Mouse (Mus musculus) embryonic fibroblast, embryonic 13.5 days (primary cell): ENCODE data around the gene Castor1. TPM values are rescaled to one million over a fixed set of nuclear protein-coding genes. Genes with fewer than 3 reads are reported as not detected.

Experiments
- H3K27ac ChIP-seq: 2 replicates; pipeline ENCODE4 v1.5.1; 2012; ENCODE audit warnings: low read length, control low read depth, inconsistent platforms; ENCODE audit not compliant: insufficient read depth
- H3K4me1 ChIP-seq: 2 replicates; pipeline ENCODE4 v1.6.1; 2011; ENCODE audit warnings: low read length; ENCODE audit not compliant: control insufficient read depth, insufficient read depth
- H3K4me3 ChIP-seq: 2 replicates; pipeline ENCODE4 v1.5.1; 2011; ENCODE audit warnings: mild to moderate bottlenecking, control low read depth, low read length; ENCODE audit not compliant: insufficient read depth
- CTCF ChIP-seq: IDR thresholded peaks from 2 replicates; pipeline ENCODE4 v1.5.1; 2011; ENCODE audit warnings: mild to moderate bottlenecking, control low read depth, low read length, moderate library complexity, borderline replicate concordance; ENCODE audit not compliant: insufficient read depth
- POLR2A ChIP-seq: IDR thresholded peaks from 2 replicates; pipeline ENCODE4 v1.6.1; 2011; ENCODE audit warnings: low read depth, mild to moderate bottlenecking, control low read depth, low read length, moderate library complexity
- polyA plus RNA-seq: library from polyadenylated mRNA; stranded (reverse); fragments of >200 nt; gene quantifications from 2 replicates; pipeline ENCODE4 v1.2.4, GENCODE M21; 2011; ENCODE audit warnings: low read depth; ENCODE audit not compliant: missing spikeins, insufficient read length

Gene Castor1
- polyA plus RNA-seq, 1 experiment = 13.9 TPM

- no peak overlapping the region for H3K4me3 ChIP-seq
- H3K4me1 ChIP-seq = peaks cover 8% of the 10 kb centered on the region
- peak; percentile 56 for TF ChIP-seq POLR2A
- TF ChIP-seq CTCF = no peak
- peak overlapping the region; percentile 46 for H3K27ac ChIP-seq
Observed at GRCm38 (mm10) chr11:4270744-4271459, 52.9 kb downstream of the Castor1 start.

- H3K4me3 ChIP-seq = no peak overlapping the region
- peak overlapping the region; percentile 46 for H3K27ac ChIP-seq
- H3K4me1 ChIP-seq = peaks cover 8% of the 10 kb centered on the region
- no peak for TF ChIP-seq CTCF
- TF ChIP-seq POLR2A = 0 out of 2 replicates have a peak, but pooled peaks have one; percentile 1
Observed at GRCm38 (mm10) chr11:4271544-4271943, 53.5 kb downstream of the Castor1 start.

Other genes with a start within 250 kb of the Castor1 start
- gene 4930556J24Rik, start 241.4 kb upstream of the Castor1 start, polyA plus RNA-seq = not detected in 2 replicates
- gene Gal3st1, start 234.6 kb upstream of the Castor1 start, polyA plus RNA-seq = 0.73 and 0.86 TPM in 2 replicates
- not detected in 2 replicates for gene Sec14l4, start 186.8 kb upstream of the Castor1 start, polyA plus RNA-seq
- gene Sec14l3, start 153.4 kb upstream of the Castor1 start, polyA plus RNA-seq = not detected in 2 replicates
- 0.49 and 1.6 TPM in 2 replicates for gene Mtfp1, start 122.8 kb upstream of the Castor1 start, polyA plus RNA-seq
- gene Sec14l2, start 94.8 kb upstream of the Castor1 start, polyA plus RNA-seq = 1.8 and 2.5 TPM in 2 replicates
- gene Rnf215, start 83.0 kb upstream of the Castor1 start, polyA plus RNA-seq = 16.4 and 19.6 TPM in 2 replicates
- 9.2 and 9.4 TPM in 2 replicates for gene Ccdc157, start 57.9 kb upstream of the Castor1 start, polyA plus RNA-seq
- 42.5 and 46.8 TPM in 2 replicates for gene Sf3a1, start 57.9 kb upstream of the Castor1 start, polyA plus RNA-seq
- 18.3 and 20.7 TPM in 2 replicates for gene Tbc1d10a, start 31.4 kb upstream of the Castor1 start, polyA plus RNA-seq
- gene Osm, start 18.2 kb downstream of the Castor1 start, polyA plus RNA-seq = not detected in 2 replicates
- 17.0 and 20.3 TPM in 2 replicates for gene Lif, start 39.3 kb downstream of the Castor1 start, polyA plus RNA-seq
- gene Hormad2, start 222.9 kb downstream of the Castor1 start, polyA plus RNA-seq = not detected in 2 replicates